Mouse (Mus musculus) frontal cortex, postnatal 10 days (tissue): ENCODE measurements around the gene Trappc6b.
A peak's percentile ranks its signal among the peaks of the same experiment; 100 is the strongest.
"Not testable (repeated sequence)": the region's sequence is repeated elsewhere in the genome, so short reads cannot be mapped to it uniquely, and the experiment has no call there.

Source experiments
- DNase-seq, 2 experiments: peaks; one replicate each; pipeline ENCODE4 v3.0.0; 2022; ENCODE audit warnings: low spot score in 2 of 2, mixed read lengths in 1 of 2

Trappc6b gene

GRCm38 (mm10) chr12:59060993-59061595 lies at the start of gene Trappc6b:
Trappc6b (minus strand) TSS chr12:59061472.
- peak; percentile 77 to 81 for DNase-seq

- DNase-seq: no peak
These were observed 46.7 kb upstream of the Trappc6b start for GRCm38 (mm10) chr12:59107926-59108325.

- DNase-seq: no peak
These were observed 45.2 kb upstream of the Trappc6b start for GRCm38 (mm10) chr12:59106491-59106890.

- DNase-seq: no peak
These were observed 44.6 kb upstream of the Trappc6b start for GRCm38 (mm10) chr12:59105914-59106313.

- no peak for DNase-seq
These were observed 43.5 kb upstream of the Trappc6b start for GRCm38 (mm10) chr12:59104771-59105170.

GRCm38 (mm10) chr12:59095104-59096025 lies 34.1 kb upstream of the Trappc6b start, which contains the start of gene Mia2:
Mia2 (plus strand) TSS chr12:59095799.
- DNase-seq: no peak

- DNase-seq: no peak
These were observed 32.3 kb upstream of the Trappc6b start for GRCm38 (mm10) chr12:59093543-59093942.

GRCm38 (mm10) chr12:59086171-59086570 lies 24.9 kb upstream of the Trappc6b start:
- DNase-seq: no peak

GRCm38 (mm10) chr12:59084446-59084845 lies 23.2 kb upstream of the Trappc6b start:
- DNase-seq: no peak

- no peak for DNase-seq
These were observed 19.2 kb upstream of the Trappc6b start for GRCm38 (mm10) chr12:59080461-59080860.

GRCm38 (mm10) chr12:59077883-59078282 lies 16.6 kb upstream of the Trappc6b start:
- no peak for DNase-seq

GRCm38 (mm10) chr12:59076996-59077395 lies 15.7 kb upstream of the Trappc6b start:
- no peak for DNase-seq

- DNase-seq: no peak
These were observed 12.8 kb upstream of the Trappc6b start for GRCm38 (mm10) chr12:59074052-59074451.

- no peak for DNase-seq
These were observed 11.0 kb upstream of the Trappc6b start for GRCm38 (mm10) chr12:59072286-59072685.

GRCm38 (mm10) chr12:59068791-59069190 lies 7.5 kb upstream of the Trappc6b start:
- DNase-seq: no peak

GRCm38 (mm10) chr12:59067095-59067494 lies 5.8 kb upstream of the Trappc6b start:
- DNase-seq: no peak

GRCm38 (mm10) chr12:59066448-59067077 lies 5.3 kb upstream of the Trappc6b start, which contains the start of gene Pnn:
Pnn (plus strand) TSS chr12:59066884.
- DNase-seq: peak; percentile 97

GRCm38 (mm10) chr12:59065776-59066175 lies 4.5 kb upstream of the Trappc6b start:
- no peak for DNase-seq

GRCm38 (mm10) chr12:59064837-59065236 lies 3.6 kb upstream of the Trappc6b start:
- DNase-seq: no peak

GRCm38 (mm10) chr12:59060322-59060721 lies 950 bp downstream of the Trappc6b start:
- no peak for DNase-seq

GRCm38 (mm10) chr12:59058242-59058641 lies 3.0 kb downstream of the Trappc6b start:
- not testable (repeated sequence) for DNase-seq

GRCm38 (mm10) chr12:59056222-59056621 lies 5.0 kb downstream of the Trappc6b start:
- DNase-seq: no peak
